Mouse (Mus musculus): Measurements from ENCODE around the gene Cd276.

GRCm38 (mm10) chr9:58537774-58538173 lies 17.5 kb downstream of the Cd276 start:
- TF ChIP-seq CTCF (IDR thresholded peaks at IDR 0.05; ENCODE audit: low read depth) (no peak), EP300 (IDR thresholded peaks at IDR 0.05; ENCODE audit: low read depth) (no peak)
